Mouse (Mus musculus) E14TG2a.4 (cell line): ENCODE measurements around the gene Fmo1.

Source experiments
- CTCF ChIP-seq: conservative IDR thresholded peaks from 2 replicates; pipeline ENCODE4 v1.5.1; 2014; ENCODE audit warnings: low read length
- NANOG ChIP-seq: IDR thresholded peaks from 2 replicates; pipeline ENCODE4 v1.6.1; 2014; ENCODE audit warnings: borderline replicate concordance, low read length, mixed read lengths

DNA sequence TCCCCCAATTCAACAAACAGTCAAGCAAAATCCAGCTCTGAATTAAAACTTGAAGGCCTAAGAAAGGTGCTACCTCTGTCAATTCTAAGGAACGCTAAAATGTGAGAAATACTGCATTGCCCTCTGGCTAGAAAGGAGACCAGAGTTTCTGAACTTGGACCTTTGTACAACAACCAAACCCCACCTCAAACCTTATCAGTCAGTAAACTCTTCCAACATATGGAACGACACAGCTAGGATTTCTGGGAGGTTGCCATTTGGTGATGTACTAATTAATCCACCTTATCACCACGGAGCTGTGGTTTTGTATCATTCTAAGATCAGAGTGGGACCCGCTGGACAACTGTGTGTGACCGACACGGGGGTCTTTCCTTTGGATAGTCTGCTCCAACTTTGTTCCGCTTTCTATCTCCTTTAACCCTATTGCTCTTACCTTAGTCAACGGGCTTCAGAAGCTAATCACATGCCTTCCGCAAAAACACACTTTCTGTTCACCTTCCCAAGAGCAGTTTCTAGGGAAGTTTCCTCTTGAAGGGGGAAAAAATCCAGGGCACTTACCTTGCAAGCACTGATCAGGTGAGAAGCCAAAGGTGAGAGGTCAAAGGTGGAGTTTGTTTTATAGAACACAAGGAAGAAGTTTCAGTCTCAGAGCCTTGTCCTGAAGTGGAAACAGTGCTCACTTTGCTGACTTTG lies 53.1 kb downstream of the Fmo1 start:
- TF ChIP-seq CTCF (no peak), NANOG (no peak)
